Mouse (Mus musculus) midbrain, postnatal 0 days (tissue): ENCODE measurements around the gene Evc2. TPM values are rescaled to one million over a fixed set of nuclear protein-coding genes. Genes with fewer than 3 reads are reported as not detected.

Source experiments
- ATAC-seq: fragments of 200-750 bp; cut with Nextera tagmentation; 2 replicates; pipeline ENCODE4 v1.8.0; 2017; ENCODE audit warnings: moderate number of reproducible peaks, mild to moderate bottlenecking, moderate TSS enrichment, moderate library complexity; ENCODE audit not compliant: low FRiP score
- DNase-seq: peaks from one replicate; pipeline ENCODE4 v3.0.0-alpha.2; 2015; ENCODE audit warnings: low spot score
- H3K27ac ChIP-seq: fragments of 300-500 bp; sonication (generic); 2 replicates; pipeline ENCODE4 v1.5.1; 2014; ENCODE audit warnings: low read depth, mild to moderate bottlenecking, low read length, mixed read lengths
- H3K27me3 ChIP-seq: fragments of 300-500 bp; sonication (generic); 2 replicates; pipeline ENCODE4 v1.6.1; 2014; ENCODE audit warnings: low read length, control low read depth, mixed read lengths; ENCODE audit not compliant: insufficient read depth
- H3K36me3 ChIP-seq: fragments of 300-500 bp; sonication (generic); 2 replicates; pipeline ENCODE4 v1.6.1; 2014; ENCODE audit warnings: low read length, control low read depth, mixed read lengths; ENCODE audit not compliant: insufficient read depth
- H3K4me1 ChIP-seq: fragments of 300-500 bp; sonication (generic); 2 replicates; pipeline ENCODE4 v1.6.1; 2014; ENCODE audit warnings: mild to moderate bottlenecking, control low read depth, antibody characterized with exemption, low read length, mixed read lengths; ENCODE audit not compliant: insufficient read depth
- H3K4me2 ChIP-seq: fragments of 300-500 bp; sonication (generic); 2 replicates; pipeline ENCODE4 v1.6.1; 2014; ENCODE audit warnings: low read depth, mild to moderate bottlenecking, low read length, mixed read lengths; ENCODE audit not compliant: poor library complexity, severe bottlenecking
- H3K4me3 ChIP-seq: fragments of 300-500 bp; sonication (generic); 2 replicates; pipeline ENCODE4 v1.5.1; 2014; ENCODE audit warnings: low read depth, mild to moderate bottlenecking, low read length, moderate library complexity
- H3K9ac ChIP-seq: fragments of 300-500 bp; sonication (generic); replicated peaks from 2 replicates; pipeline ENCODE4 v1.6.1; 2014; ENCODE audit warnings: mild to moderate bottlenecking, low read length, moderate library complexity, mixed read lengths; ENCODE audit not compliant: poor library complexity, severe bottlenecking
- H3K9me3 ChIP-seq: fragments of 300-500 bp; sonication (generic); 2 replicates; pipeline ENCODE4 v1.6.1; 2016; ENCODE audit warnings: low read length, control low read depth
- CTCF ChIP-seq: IDR thresholded peaks from 2 replicates; pipeline ENCODE4 v1.5.1; 2016; ENCODE audit warnings: antibody characterized with exemption, mild to moderate bottlenecking
- WGBS: fragments of 180-500 bp; shearing (Covaris S2); extraction: QIAGEN DNeasy Blood & Tissue Kit; methylation state at CpG from one replicate; pipeline ENCODE4 v1.1.7; 2014; 5-methylcytosine and 5-hydroxymethylcytosine counted together
- polyA plus RNA-seq: library from polyadenylated mRNA; unstranded; fragments of >200 nt; fragmentation: Nextera tagmentation; extraction: Ambion mirVana; gene quantifications from 2 replicates; pipeline ENCODE4 v1.2.1, GENCODE M21; 2015
- total RNA-seq: library from RNA; depleted of rRNA; stranded (reverse); fragments of >200 nt; gene quantifications from 2 replicates; pipeline ENCODE4 v1.2.3, GENCODE M21; 2014; rRNA removed

The Evc2 gene
- total RNA-seq (3.6 and 6.7 TPM in 2 replicates), polyA plus RNA-seq (4.2 and 5.5 TPM in 2 replicates)

DNA sequence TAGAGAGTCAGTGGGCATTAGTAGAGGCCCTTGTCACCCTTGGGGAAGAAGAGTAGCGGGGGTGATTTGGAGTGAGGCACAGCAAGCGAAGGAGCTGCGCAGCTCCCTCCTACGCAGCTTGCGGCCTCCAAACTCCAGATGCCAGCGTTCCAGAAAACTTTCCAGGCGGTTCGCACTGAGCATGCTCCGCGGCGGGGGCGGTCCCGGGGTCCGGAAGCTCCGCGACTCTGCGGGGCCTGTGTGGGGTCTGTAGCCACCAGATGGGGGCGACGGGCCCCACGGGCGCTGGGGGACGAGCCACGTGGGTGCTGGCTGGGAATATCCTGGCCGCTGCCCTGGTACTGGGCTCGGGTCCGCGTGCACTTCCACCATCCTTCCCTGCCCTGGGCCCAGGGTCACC is at the start of gene Evc2:
Evc2 (plus strand) TSS at position 212 of the 400 bp plus-strand sequence.
- Histone ChIP-seq H3K4me1 (0 out of 2 replicates have a peak, but pooled peaks cover 11% of the 10 kb centered on the region), H3K9me3 (no peaks in the 10 kb centered on the region), H3K27ac (no peak within 1 kb of the TSS), H3K4me2 (peak within 1 kb of the TSS; percentile 88), H3K9ac (peak within 1 kb of the TSS; percentile 26; the same call in 1 of the 2 replicates), H3K36me3 (no peaks in the 10 kb centered on the region), H3K27me3 (peaks cover 9% of the 10 kb centered on the region; the same call in 1 of the 2 replicates), H3K4me3 (peak within 1 kb of the TSS; percentile 44)
- WGBS = under 1% methylated on average over 27 of the region's 27 CpGs
- ATAC-seq (peak; percentile 55), DNase-seq (peak; percentile 66)
- TF ChIP-seq CTCF = peak; percentile 55

- no peak overlapping the region for H3K4me3 ChIP-seq
- no peaks in the 10 kb centered on the region for H3K9me3 ChIP-seq
- peaks cover 60% of the 10 kb centered on the region for H3K36me3 ChIP-seq
- no peaks in the 10 kb centered on the region for H3K27me3 ChIP-seq
- TF ChIP-seq CTCF = peak; percentile 92
- H3K27ac ChIP-seq = 0 out of 2 replicates have a peak overlapping the region, but pooled peaks have one; percentile 12
- no peak overlapping the region for H3K4me2 ChIP-seq
- no peaks in the 10 kb centered on the region for H3K4me1 ChIP-seq
- WGBS = 19% methylated on average over 3 of the region's 3 CpGs
- no peak overlapping the region for H3K9ac ChIP-seq
- ATAC-seq (peak; percentile 38; the same call in 1 of the 2 replicates), DNase-seq (peak; percentile 86)
These were observed 49.1 kb upstream of the Evc2 start for GRCm38 (mm10) chr5:37289236-37289635.

DNA sequence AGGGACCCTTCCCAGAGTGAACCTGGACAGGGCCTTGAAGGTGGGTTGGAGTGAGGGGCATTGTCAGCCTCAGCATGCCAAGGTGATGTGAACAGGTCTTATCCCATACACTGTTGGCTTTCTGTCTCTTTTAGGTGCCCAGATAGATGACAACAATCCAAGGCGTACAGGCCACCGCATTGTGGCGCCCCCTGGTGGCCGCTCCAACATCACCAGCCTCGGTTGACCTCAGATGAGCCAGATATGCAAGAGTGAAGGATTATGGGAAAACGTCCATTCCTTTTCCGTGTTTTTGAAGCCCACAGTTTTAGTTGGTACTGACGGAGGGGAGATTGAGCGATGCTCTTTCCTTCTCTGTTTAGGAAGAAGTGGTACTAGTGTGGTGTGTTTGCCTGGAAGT is 47.3 kb upstream of the Evc2 start:
- Histone ChIP-seq H3K4me1 (no peaks in the 10 kb centered on the region), H3K36me3 (peaks cover 47% of the 10 kb centered on the region), H3K27ac (no peak overlapping the region), H3K4me3 (no peak overlapping the region), H3K27me3 (no peaks in the 10 kb centered on the region), H3K4me2 (no peak overlapping the region), H3K9me3 (no peaks in the 10 kb centered on the region), H3K9ac (no peak overlapping the region)
- TF ChIP-seq CTCF = peak; percentile 81
- peak; percentile 32 for DNase-seq
- no peak for ATAC-seq
- WGBS = 74% methylated on average over 9 of the region's 9 CpGs

GRCm38 (mm10) chr5:37296717-37297116 is 41.6 kb upstream of the Evc2 start:
- H3K4me1 ChIP-seq = no peaks in the 10 kb centered on the region
- H3K9ac ChIP-seq = no peak overlapping the region
- DNase-seq = peak; percentile 85
- 75% methylated on average over 10 of the region's 10 CpGs for WGBS
- no peak overlapping the region for H3K4me3 ChIP-seq
- no peak for TF ChIP-seq CTCF
- H3K27me3 ChIP-seq = no peaks in the 10 kb centered on the region
- no peaks in the 10 kb centered on the region for H3K9me3 ChIP-seq
- no peak for ATAC-seq
- H3K36me3 ChIP-seq = peaks cover 2% of the 10 kb centered on the region
- H3K4me2 ChIP-seq = no peak overlapping the region
- H3K27ac ChIP-seq = no peak overlapping the region

DNA sequence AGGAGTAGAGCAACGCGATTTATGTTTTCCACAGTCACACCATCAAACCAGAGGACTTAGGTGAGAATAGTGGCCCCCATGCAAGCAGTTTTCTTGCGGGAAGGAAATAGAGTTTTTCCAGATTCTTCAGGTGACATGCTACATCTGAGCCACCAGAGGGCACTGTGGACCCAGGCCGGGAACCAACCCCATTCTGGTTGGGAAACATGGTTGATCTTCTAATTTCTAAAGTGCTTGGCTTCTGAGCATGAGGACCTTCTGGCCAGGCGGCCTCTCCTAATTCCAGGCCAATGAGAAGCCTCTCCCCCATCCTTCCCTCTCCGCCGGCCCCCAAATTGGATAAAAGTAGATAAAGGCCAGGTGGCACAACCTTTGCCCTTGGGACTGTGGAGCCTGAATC is 39.9 kb upstream of the Evc2 start:
- no peaks in the 10 kb centered on the region for H3K4me1 ChIP-seq
- no peak overlapping the region for H3K9ac ChIP-seq
- DNase-seq = peak; percentile 63
- no peak for ATAC-seq
- no peak overlapping the region for H3K4me2 ChIP-seq
- H3K27me3 ChIP-seq = no peaks in the 10 kb centered on the region
- no peaks in the 10 kb centered on the region for H3K9me3 ChIP-seq
- no peak overlapping the region for H3K27ac ChIP-seq
- peak; percentile 95 for TF ChIP-seq CTCF
- H3K36me3 ChIP-seq = 0 out of 2 replicates have a peak, but pooled peaks cover 2% of the 10 kb centered on the region
- H3K4me3 ChIP-seq = no peak overlapping the region
- 22% methylated on average over 7 of the region's 7 CpGs for WGBS

DNA sequence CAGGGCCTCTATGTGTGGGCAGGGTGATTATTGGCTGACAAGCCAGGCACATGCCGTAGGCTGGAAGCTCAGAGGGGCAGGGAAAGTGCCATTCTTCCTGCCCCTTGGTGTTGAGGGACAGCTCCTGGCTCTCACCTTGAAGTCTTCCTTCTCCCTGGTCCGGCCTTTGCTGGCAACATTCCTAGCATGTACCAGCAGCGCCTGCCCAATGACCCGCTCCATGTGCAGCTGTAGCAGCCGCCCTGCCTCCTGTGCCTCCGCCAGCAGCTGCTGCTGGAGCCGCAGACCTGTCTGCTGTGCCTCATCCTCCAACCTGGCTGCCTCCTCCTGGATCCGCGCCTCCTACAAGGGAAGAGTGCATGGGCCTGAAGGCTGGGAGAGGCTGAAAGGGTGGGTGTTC is 28.3 kb upstream of the Evc2 start:
- Histone ChIP-seq H3K4me2 (no peak overlapping the region), H3K36me3 (no peaks in the 10 kb centered on the region), H3K4me3 (no peak overlapping the region), H3K9me3 (no peaks in the 10 kb centered on the region), H3K27ac (no peak overlapping the region), H3K27me3 (no peaks in the 10 kb centered on the region), H3K4me1 (no peaks in the 10 kb centered on the region), H3K9ac (no peak overlapping the region)
- TF ChIP-seq CTCF = no peak
- DNase-seq = no peak
- 92% methylated on average over 9 of the region's 9 CpGs for whole genome bisulfite sequencing
- ATAC-seq = no peak
